Mouse (Mus musculus): Measurements from ENCODE around the gene 1700029I15Rik. TPM values are rescaled to one million over a fixed set of nuclear protein-coding genes. Genes with fewer than 3 reads are reported as not detected.
A peak's percentile ranks its signal among the peaks of the same experiment; 100 is the strongest.

1700029I15Rik gene
- polyA plus RNA-seq, 1 experiment from 2014 or later = 1.2 TPM

DNA sequence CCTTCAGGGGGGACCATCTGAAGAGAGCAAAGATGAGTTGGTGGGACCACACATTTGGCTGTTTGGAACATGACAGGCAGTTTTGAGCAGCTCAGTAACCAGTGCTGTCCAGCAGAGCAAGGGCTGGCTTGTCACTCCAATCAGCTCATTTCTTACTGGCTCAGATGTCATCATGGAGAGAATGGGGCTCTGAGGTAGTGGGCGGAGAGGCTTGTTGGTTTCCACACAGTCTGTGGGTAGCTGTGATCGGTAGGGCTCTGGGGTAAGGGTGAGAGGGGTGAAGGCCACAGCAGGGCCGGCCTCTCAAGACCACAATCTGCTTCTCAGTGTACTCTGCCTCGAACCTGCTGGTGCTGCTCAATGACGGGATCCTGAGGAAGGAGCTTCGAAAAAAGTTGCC, 6.0 kb upstream of the 1700029I15Rik start:
- no peak for DNase-seq (ENCODE audit: low spot score)
- no peak overlapping the region; the same call in 1 of the 2 replicates for H3K4me3 ChIP-seq (ENCODE audit: low read depth, low read length)
- H3K4me1 ChIP-seq (ENCODE audit: control insufficient read depth, insufficient read depth, low read length) = peaks cover 18% of the 10 kb centered on the region
- no peaks in the 10 kb centered on the region for H3K9me3 ChIP-seq (ENCODE audit: control insufficient read depth, low read length)
- WGBS = 87% methylated on average over 6 of the region's 6 CpGs
- no peak overlapping the region for H3K9ac ChIP-seq (ENCODE audit: low read length)
- H3K27me3 ChIP-seq (ENCODE audit: control insufficient read depth, insufficient read depth, low read length) = 0 out of 2 replicates have a peak, but pooled peaks cover under 1% of the 10 kb centered on the region
- H3K36me3 ChIP-seq (ENCODE audit: control insufficient read depth, insufficient read depth, low read length) = no peaks in the 10 kb centered on the region
- peak overlapping the region; percentile 61; the same call in 1 of the 2 replicates for H3K4me2 ChIP-seq (ENCODE audit: low read depth, severe bottlenecking)
- no peak overlapping the region for H3K27ac ChIP-seq (replicated peaks; ENCODE audit: low read depth, low read length)
- ATAC-seq (ENCODE audit: insufficient number of reproducible peaks, low FRiP score, low TSS enrichment, low read depth) = no peak

DNA sequence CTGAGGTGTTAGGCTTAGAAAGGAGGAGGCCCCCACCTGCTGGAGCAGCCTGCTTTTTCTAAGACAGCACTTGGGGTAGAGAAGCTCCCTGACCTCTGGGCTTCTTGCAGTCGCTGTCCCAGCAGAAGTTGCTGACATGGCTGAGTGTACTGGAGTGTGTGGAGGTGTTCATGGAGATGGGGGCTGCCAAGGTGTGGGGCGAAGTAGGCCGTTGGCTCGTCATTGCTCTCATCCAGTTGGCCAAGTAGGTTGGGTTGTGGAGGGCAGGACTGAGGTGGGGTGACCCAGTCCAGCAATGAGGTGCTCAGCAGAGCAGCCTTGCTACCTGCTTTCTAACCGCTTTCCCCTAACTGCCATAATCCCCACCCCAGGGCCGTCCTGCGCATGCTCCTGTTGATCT, 5.0 kb upstream of the 1700029I15Rik start:
- no peak overlapping the region for H3K9ac ChIP-seq (ENCODE audit: low read length)
- H3K4me1 ChIP-seq (ENCODE audit: control insufficient read depth, insufficient read depth, low read length) = peaks cover 11% of the 10 kb centered on the region
- H3K36me3 ChIP-seq (ENCODE audit: control insufficient read depth, insufficient read depth, low read length) = no peaks in the 10 kb centered on the region; the same call in 1 of the 2 replicates
- no peak for ATAC-seq (ENCODE audit: insufficient number of reproducible peaks, low FRiP score, low TSS enrichment, low read depth)
- no peak overlapping the region for H3K27ac ChIP-seq (replicated peaks; ENCODE audit: low read depth, low read length)
- WGBS = 92% methylated on average over 7 of the region's 7 CpGs
- H3K4me2 ChIP-seq (ENCODE audit: low read depth, severe bottlenecking) = no peak overlapping the region
- DNase-seq (ENCODE audit: low spot score) = no peak
- no peaks in the 10 kb centered on the region for H3K27me3 ChIP-seq (ENCODE audit: control insufficient read depth, insufficient read depth, low read length)
- no peaks in the 10 kb centered on the region for H3K9me3 ChIP-seq (ENCODE audit: control insufficient read depth, low read length)
- H3K4me3 ChIP-seq (ENCODE audit: low read depth, low read length) = no peak overlapping the region

DNA sequence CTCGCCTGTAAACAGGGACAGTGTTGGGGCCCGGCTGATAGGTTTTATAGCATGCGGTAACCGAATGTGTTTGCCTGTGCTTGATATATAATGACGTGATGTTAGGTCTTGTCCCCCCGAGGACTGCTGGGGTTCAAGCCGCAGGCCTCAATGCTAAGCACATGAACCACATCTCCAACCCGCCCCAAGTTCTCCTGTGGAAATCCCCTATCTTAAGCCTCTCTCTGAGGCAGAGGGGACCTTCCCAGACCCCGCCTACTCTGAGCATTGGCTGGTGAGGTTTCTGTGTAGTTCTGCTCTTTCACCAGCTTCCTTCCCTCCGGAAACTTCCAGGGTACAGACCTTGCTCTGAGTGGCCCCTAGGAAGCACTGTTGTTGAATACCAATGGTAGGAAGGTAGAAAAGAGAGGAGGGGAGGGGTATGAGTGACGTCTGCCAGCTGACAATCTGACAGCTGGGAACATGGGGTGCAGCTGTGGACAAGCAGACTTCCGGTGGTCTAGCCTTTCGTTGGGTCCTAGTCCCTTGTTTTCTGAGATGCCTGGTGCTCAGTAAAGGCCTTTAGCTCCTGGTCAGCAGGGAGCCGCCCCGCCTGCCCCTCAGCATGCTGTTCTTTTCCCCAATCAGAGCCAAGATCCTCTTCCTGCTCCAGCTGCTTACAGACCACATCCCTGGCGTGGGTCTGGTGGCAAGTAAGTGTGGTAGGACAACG, 2.4 kb upstream of the 1700029I15Rik start:
- no peaks in the 10 kb centered on the region for H3K27me3 ChIP-seq (ENCODE audit: control insufficient read depth, insufficient read depth, low read length)
- no peaks in the 10 kb centered on the region; the same call in 1 of the 2 replicates for H3K36me3 ChIP-seq (ENCODE audit: control insufficient read depth, insufficient read depth, low read length)
- no peak overlapping the region for H3K27ac ChIP-seq (replicated peaks; ENCODE audit: low read depth, low read length)
- no peaks in the 10 kb centered on the region for H3K9me3 ChIP-seq (ENCODE audit: control insufficient read depth, low read length)
- WGBS = 79% methylated on average over 17 of the region's 17 CpGs
- no peak for ATAC-seq (ENCODE audit: insufficient number of reproducible peaks, low FRiP score, low TSS enrichment, low read depth)
- no peak overlapping the region for H3K9ac ChIP-seq (ENCODE audit: low read length)
- no peak for DNase-seq (ENCODE audit: low spot score)
- no peak overlapping the region for H3K4me3 ChIP-seq (ENCODE audit: low read depth, low read length)
- H3K4me1 ChIP-seq (ENCODE audit: control insufficient read depth, insufficient read depth, low read length) = peaks cover 4% of the 10 kb centered on the region
- H3K4me2 ChIP-seq (ENCODE audit: low read depth, severe bottlenecking) = no peak overlapping the region

DNA sequence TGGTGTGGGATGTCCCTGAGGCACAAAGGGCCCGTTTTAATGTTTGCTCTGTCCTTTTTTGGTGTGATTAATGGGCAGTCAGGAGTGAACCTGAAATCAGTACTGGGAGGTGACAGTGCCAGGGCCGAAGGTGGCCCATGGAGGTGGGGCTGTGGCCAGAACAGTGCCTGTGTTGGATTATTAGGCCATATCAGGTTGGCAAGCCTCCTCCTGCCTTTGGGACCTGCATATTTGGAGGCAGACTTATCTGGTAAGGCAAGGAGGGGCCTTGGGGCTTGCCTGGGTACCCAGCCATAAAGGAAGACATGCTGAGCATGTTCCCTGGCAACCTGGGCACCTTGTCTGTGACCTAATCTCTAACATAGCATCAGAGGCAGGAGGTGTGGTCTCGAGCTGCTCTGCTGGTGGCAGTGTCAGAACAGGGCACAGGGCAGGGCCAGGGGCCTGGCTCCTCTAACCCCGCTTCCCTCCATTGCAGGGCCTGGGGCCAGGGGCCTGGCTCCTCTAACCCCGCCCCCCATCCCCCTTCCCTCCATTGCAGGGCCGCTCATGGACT, 1.8 kb upstream of the 1700029I15Rik start:
- no peak for ATAC-seq (ENCODE audit: insufficient number of reproducible peaks, low FRiP score, low TSS enrichment, low read depth)
- Histone ChIP-seq H3K27ac (replicated peaks; ENCODE audit: low read depth, low read length) (no peak overlapping the region), H3K4me3 (ENCODE audit: low read depth, low read length) (no peak overlapping the region), H3K4me1 (ENCODE audit: control insufficient read depth, insufficient read depth, low read length) (peaks cover 4% of the 10 kb centered on the region), H3K36me3 (ENCODE audit: control insufficient read depth, insufficient read depth, low read length) (no peaks in the 10 kb centered on the region; the same call in 1 of the 2 replicates), H3K4me2 (ENCODE audit: low read depth, severe bottlenecking) (no peak overlapping the region), H3K9me3 (ENCODE audit: control insufficient read depth, low read length) (no peaks in the 10 kb centered on the region), H3K27me3 (ENCODE audit: control insufficient read depth, insufficient read depth, low read length) (no peaks in the 10 kb centered on the region), H3K9ac (ENCODE audit: low read length) (no peak overlapping the region)
- WGBS = 77% methylated on average over 6 of the region's 6 CpGs
- DNase-seq (ENCODE audit: low spot score) = no peak

DNA sequence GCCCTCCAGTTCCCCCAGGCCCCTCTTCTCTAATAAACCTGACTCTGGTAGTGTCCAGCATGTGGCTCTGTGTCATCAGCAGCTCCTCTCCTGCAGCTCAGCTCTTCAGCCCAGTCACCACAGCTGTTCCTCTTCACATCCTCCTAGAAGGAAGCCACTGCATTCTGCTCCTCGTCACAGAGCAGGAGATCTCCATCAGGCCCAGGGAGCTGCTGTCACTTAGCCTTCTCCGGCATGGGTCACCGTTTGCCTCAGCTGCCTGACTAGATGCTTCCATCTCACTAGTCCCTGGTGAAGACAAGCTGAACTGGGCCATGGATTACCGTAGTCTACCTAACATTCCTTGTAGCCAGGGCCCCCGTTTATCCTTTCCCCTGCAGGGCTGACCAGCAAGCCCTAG, 1.2 kb upstream of the 1700029I15Rik start:
- H3K36me3 ChIP-seq (ENCODE audit: control insufficient read depth, insufficient read depth, low read length) = peaks cover 4% of the 10 kb centered on the region; the same call in 1 of the 2 replicates
- WGBS = 88% methylated on average over 5 of the region's 5 CpGs
- no peaks in the 10 kb centered on the region for H3K4me1 ChIP-seq (ENCODE audit: control insufficient read depth, insufficient read depth, low read length)
- no peak overlapping the region for H3K9ac ChIP-seq (ENCODE audit: low read length)
- no peak for ATAC-seq (ENCODE audit: insufficient number of reproducible peaks, low FRiP score, low TSS enrichment, low read depth)
- no peak for DNase-seq (ENCODE audit: low spot score)
- H3K9me3 ChIP-seq (ENCODE audit: control insufficient read depth, low read length) = no peaks in the 10 kb centered on the region
- H3K27ac ChIP-seq (replicated peaks; ENCODE audit: low read depth, low read length) = no peak overlapping the region
- no peaks in the 10 kb centered on the region for H3K27me3 ChIP-seq (ENCODE audit: control insufficient read depth, insufficient read depth, low read length)
- H3K4me2 ChIP-seq (ENCODE audit: low read depth, severe bottlenecking) = no peak overlapping the region
- no peak overlapping the region for H3K4me3 ChIP-seq (ENCODE audit: low read depth, low read length)

DNA sequence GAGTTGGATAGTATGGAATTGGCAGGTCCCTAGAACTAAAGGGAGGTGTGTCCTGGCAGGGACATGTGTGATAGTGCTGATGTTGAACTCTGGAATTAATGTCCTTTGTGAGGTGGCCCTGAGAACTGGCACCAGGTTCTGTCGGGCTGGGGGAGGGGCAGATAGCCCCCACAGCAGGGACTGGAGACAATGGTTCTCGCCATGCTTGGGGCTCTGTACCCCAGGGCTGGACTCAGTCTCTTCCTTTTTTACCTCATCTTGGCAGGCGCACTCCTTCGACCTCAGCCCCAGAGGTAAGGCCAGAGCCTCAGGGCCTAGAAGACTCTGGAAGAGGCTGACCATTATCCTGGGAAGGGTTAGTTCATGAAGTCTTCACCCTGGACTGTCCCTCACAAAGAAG, 421 bp downstream of the 1700029I15Rik start:
- no peak for DNase-seq (ENCODE audit: low spot score)
- H3K4me1 ChIP-seq (ENCODE audit: control insufficient read depth, insufficient read depth, low read length) = no peaks in the 10 kb centered on the region
- 84% methylated on average over 4 of the region's 4 CpGs for WGBS

DNA sequence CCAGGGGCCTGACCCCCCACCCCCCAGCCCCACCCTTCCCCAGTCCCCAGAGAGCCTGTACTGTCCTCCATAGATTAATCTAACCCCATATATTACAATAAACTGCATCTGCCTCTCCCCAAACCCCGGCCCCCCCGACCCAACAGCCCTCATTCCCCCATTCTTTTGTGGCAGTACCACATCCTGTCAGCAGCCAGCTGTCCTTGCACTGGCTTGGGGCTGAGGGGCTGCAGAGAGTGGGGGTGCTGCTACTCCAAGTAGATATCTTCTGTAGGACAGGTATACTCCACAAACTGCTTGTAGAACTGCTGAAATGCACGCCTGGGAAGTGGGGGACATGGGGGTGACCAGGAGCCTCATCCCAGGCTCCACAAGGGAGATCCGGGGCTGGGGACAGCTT, 1.8 kb downstream of the 1700029I15Rik start:
- H3K4me2 ChIP-seq (ENCODE audit: low read depth, severe bottlenecking) = no peak overlapping the region
- H3K36me3 ChIP-seq (ENCODE audit: control insufficient read depth, insufficient read depth, low read length) = peaks cover 5% of the 10 kb centered on the region; the same call in 1 of the 2 replicates
- WGBS = 76% methylated on average over 4 of the region's 4 CpGs
- H3K27me3 ChIP-seq (ENCODE audit: control insufficient read depth, insufficient read depth, low read length) = no peaks in the 10 kb centered on the region
- H3K9me3 ChIP-seq (ENCODE audit: control insufficient read depth, low read length) = no peaks in the 10 kb centered on the region
- DNase-seq (ENCODE audit: low spot score) = no peak
- H3K4me1 ChIP-seq (ENCODE audit: control insufficient read depth, insufficient read depth, low read length) = 0 out of 2 replicates have a peak, but pooled peaks cover 6% of the 10 kb centered on the region
- no peak for ATAC-seq (ENCODE audit: insufficient number of reproducible peaks, low FRiP score, low TSS enrichment, low read depth)
- no peak overlapping the region for H3K27ac ChIP-seq (replicated peaks; ENCODE audit: low read depth, low read length)
- H3K9ac ChIP-seq (ENCODE audit: low read length) = no peak overlapping the region
- H3K4me3 ChIP-seq (ENCODE audit: low read depth, low read length) = no peak overlapping the region

More for the DNA sequence above, 421 bp downstream of the 1700029I15Rik start:
- no peak for ATAC-seq (ENCODE audit: insufficient number of reproducible peaks, low FRiP score, low TSS enrichment, low read depth)
- Histone ChIP-seq H3K27me3 (ENCODE audit: control insufficient read depth, insufficient read depth, low read length) (no peaks in the 10 kb centered on the region), H3K36me3 (ENCODE audit: control insufficient read depth, insufficient read depth, low read length) (peaks cover 5% of the 10 kb centered on the region; the same call in 1 of the 2 replicates), H3K9ac (ENCODE audit: low read length) (no peak overlapping the region), H3K4me2 (ENCODE audit: low read depth, severe bottlenecking) (no peak overlapping the region), H3K9me3 (ENCODE audit: control insufficient read depth, low read length) (no peaks in the 10 kb centered on the region), H3K4me3 (ENCODE audit: low read depth, low read length) (no peak overlapping the region), H3K27ac (replicated peaks; ENCODE audit: low read depth, low read length) (no peak overlapping the region)

DNA sequence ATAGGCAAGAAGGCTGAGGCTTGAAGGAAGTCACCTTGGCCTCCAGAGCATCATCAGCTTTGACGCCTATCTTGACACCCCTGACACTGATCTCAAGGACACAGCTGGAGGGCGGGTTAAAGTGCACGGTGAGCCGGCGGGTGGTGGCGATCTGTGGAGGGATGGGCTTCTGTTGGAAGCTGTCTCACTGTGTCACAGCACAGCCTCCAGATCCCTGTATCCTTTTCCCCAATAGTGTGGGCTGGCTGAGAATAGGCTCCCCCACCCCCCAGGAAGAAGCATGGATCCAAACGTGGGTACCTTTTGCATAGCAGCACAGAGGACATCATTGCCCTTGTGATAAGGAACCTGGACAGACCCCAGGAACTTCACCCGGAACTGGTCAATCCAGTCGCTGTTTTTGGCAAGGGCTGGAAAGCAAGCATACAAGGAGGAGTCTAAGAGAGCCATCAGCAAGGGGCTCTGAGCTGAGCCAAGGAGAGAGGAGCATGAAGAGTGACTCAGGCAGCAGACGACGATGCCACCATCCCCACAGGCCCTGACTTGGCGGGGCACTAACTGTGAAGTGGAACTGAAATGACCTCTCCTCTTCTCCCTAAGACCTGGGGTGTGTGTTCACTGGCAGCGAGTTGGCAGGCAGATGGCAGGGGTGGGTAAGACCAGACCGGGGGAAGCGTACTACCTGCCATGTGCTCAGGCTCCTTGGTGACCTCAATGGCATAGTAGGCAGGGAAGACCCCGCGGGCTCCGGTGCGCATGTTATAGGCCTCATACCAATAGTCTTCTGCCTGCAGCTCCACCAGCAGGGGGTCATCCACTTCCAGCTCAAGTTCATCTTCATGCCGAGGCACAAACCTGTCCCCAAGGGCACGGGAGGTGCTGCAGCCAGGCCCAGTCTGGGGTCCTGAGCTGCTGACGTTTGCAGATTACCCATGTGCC, 3.0 kb downstream of the 1700029I15Rik start:
- Histone ChIP-seq H3K9me3 (ENCODE audit: control insufficient read depth, low read length) (no peaks in the 10 kb centered on the region), H3K4me3 (ENCODE audit: low read depth, low read length) (no peak overlapping the region), H3K9ac (ENCODE audit: low read length) (no peak overlapping the region), H3K4me2 (ENCODE audit: low read depth, severe bottlenecking) (no peak overlapping the region), H3K36me3 (ENCODE audit: control insufficient read depth, insufficient read depth, low read length) (peaks cover 5% of the 10 kb centered on the region; the same call in 1 of the 2 replicates), H3K4me1 (ENCODE audit: control insufficient read depth, insufficient read depth, low read length) (peaks cover 13% of the 10 kb centered on the region; the same call in 1 of the 2 replicates), H3K27me3 (ENCODE audit: control insufficient read depth, insufficient read depth, low read length) (no peaks in the 10 kb centered on the region; the same call in 1 of the 2 replicates), H3K27ac (replicated peaks; ENCODE audit: low read depth, low read length) (no peak overlapping the region)
- ATAC-seq (ENCODE audit: insufficient number of reproducible peaks, low FRiP score, low TSS enrichment, low read depth) (no peak), DNase-seq (ENCODE audit: low spot score) (no peak)
- WGBS = 83% methylated on average over 22 of the region's 22 CpGs

Measured in limb, embryonic 11.5 days (tissue).